Mouse (Mus musculus): ENCODE results near the gene 1190007I07Rik.
"Not testable (repeated sequence)": the region's sequence is repeated elsewhere in the genome, so short reads cannot be mapped to it uniquely, and the experiment has no call there.

1190007I07Rik gene

GRCm38 (mm10) chr10:82629111-82629585 lies 6.1 kb upstream of the 1190007I07Rik start:
- no peak for DNase-seq (ENCODE audit: low spot score in 2 of 2)

GRCm38 (mm10) chr10:82623553-82623932 lies 515 bp upstream of the 1190007I07Rik start:
- not testable (repeated sequence) for DNase-seq (ENCODE audit: low spot score in 2 of 2)

- DNase-seq (ENCODE audit: low spot score in 2 of 2): no peak
These were observed 793 bp downstream of the 1190007I07Rik start for GRCm38 (mm10) chr10:82622235-82622634.

GRCm38 (mm10) chr10:82594421-82594820 lies 28.6 kb downstream of the 1190007I07Rik start:
- DNase-seq (ENCODE audit: low spot score in 2 of 2): not testable (repeated sequence)

GRCm38 (mm10) chr10:82589673-82590072 lies 33.4 kb downstream of the 1190007I07Rik start:
- DNase-seq (ENCODE audit: low spot score in 2 of 2): not testable (repeated sequence)

- DNase-seq (ENCODE audit: low spot score in 2 of 2): not testable (repeated sequence)
These were observed 51.9 kb downstream of the 1190007I07Rik start for GRCm38 (mm10) chr10:82571091-82571490.

Measured in natural killer cell, adult 2 months (primary cell).